Mouse (Mus musculus) liver, embryonic 14.5 days (tissue): ENCODE data around the gene Lrrfip2. TPM values are rescaled to one million over a fixed set of nuclear protein-coding genes. Genes with fewer than 3 reads are reported as not detected.
A peak's percentile ranks its signal among the peaks of the same experiment; 100 is the strongest.

Experiments used
- ATAC-seq: fragments of 200-750 bp; cut with Nextera tagmentation; 2 replicates; pipeline ENCODE4 v1.8.0; 2017; ENCODE audit warnings: moderate number of reproducible peaks, mild to moderate bottlenecking, moderate library complexity; ENCODE audit not compliant: insufficient read depth
- DNase-seq, 3 experiments: peaks; one replicate each; pipeline ENCODE4 v3.0.0-alpha.2; 2012 to 2013; ENCODE audit warnings: low read depth in 3 of 3, low spot score in 3 of 3
- H3K27ac ChIP-seq: fragments of 300-500 bp; sonication (generic); 2 replicates; pipeline ENCODE4 v1.5.1; 2014; ENCODE audit warnings: moderate library complexity, mild to moderate bottlenecking, control low read depth, inconsistent platforms
- H3K27me3 ChIP-seq: fragments of 300-500 bp; sonication (generic); 2 replicates; pipeline ENCODE4 v1.6.1; 2014; ENCODE audit warnings: mild to moderate bottlenecking, low read length, moderate library complexity; ENCODE audit not compliant: control insufficient read depth, insufficient read depth
- H3K36me3 ChIP-seq: fragments of 300-500 bp; sonication (generic); replicated peaks from 2 replicates; pipeline ENCODE4 v1.6.1; 2014; ENCODE audit warnings: low read depth; ENCODE audit not compliant: control insufficient read depth, insufficient read depth
- H3K4me1 ChIP-seq, 2 experiments: fragments of 200-500 bp in 1 of 2; fragments of 300-500 bp in 1 of 2; sonication (generic) in 1 of 2; replicated peaks; 2 replicates each; pipeline ENCODE4 v1.6.1; 2012 to 2014; ENCODE audit warnings: antibody characterized with exemption in 1 of 2, inconsistent platforms in 1 of 2, low read length in 1 of 2; ENCODE audit not compliant: control insufficient read depth in 2 of 2, insufficient read depth in 2 of 2
- H3K4me2 ChIP-seq: fragments of 300-500 bp; sonication (generic); 2 replicates; pipeline ENCODE4 v1.6.1; 2014; ENCODE audit warnings: low read depth, mild to moderate bottlenecking, control low read depth, moderate library complexity
- H3K4me3 ChIP-seq, 2 experiments: fragments of 200-500 bp in 1 of 2; fragments of 300-500 bp in 1 of 2; sonication (generic) in 1 of 2; 2 replicates each; pipeline ENCODE4 v1.5.1; 2012 to 2014; ENCODE audit warnings: low read depth in 2 of 2, low read length in 2 of 2, mild to moderate bottlenecking in 2 of 2, control low read depth in 1 of 2, inconsistent platforms in 1 of 2, moderate library complexity in 1 of 2; ENCODE audit not compliant: insufficient read depth in 1 of 2
- H3K9ac ChIP-seq: fragments of 300-500 bp; sonication (generic); replicated peaks from 2 replicates; pipeline ENCODE4 v1.6.1; 2014; ENCODE audit warnings: mild to moderate bottlenecking, control low read depth, moderate library complexity
- H3K9me3 ChIP-seq: fragments of 300-500 bp; sonication (generic); 2 replicates; pipeline ENCODE4 v1.6.1; 2016; ENCODE audit warnings: low read length, mixed read lengths; ENCODE audit not compliant: control insufficient read depth
- CTCF ChIP-seq: IDR thresholded peaks from 2 replicates; pipeline ENCODE4 v1.5.1; 2016; ENCODE audit warnings: antibody characterized with exemption, low read depth, control low read depth
- EP300 ChIP-seq: IDR thresholded peaks from 2 replicates; pipeline ENCODE4 v1.6.1; 2016; ENCODE audit warnings: antibody characterized with exemption, low read depth
- WGBS: fragments of 180-500 bp; shearing (Covaris S2); extraction: QIAGEN DNeasy Blood & Tissue Kit; methylation state at CpG from one replicate; pipeline ENCODE4 v1.1.7; 2014; ENCODE audit not compliant: insufficient replicate concordance; 5-methylcytosine and 5-hydroxymethylcytosine counted together
- polyA plus RNA-seq, 2 experiments: library from polyadenylated mRNA; depleted of rRNA in 1 of 2; stranded (reverse) in 1 of 2; unstranded in 1 of 2; fragments of >200 nt; fragmentation: Nextera tagmentation in 1 of 2; extraction: Ambion mirVana in 1 of 2; gene quantifications; 2 replicates each; pipeline versions ENCODE4 v1.2.1 to v1.2.3; 2012 to 2014

Gene Lrrfip2
- polyA plus RNA-seq, 2 experiments = 13.6 to 15.0 TPM

DNA sequence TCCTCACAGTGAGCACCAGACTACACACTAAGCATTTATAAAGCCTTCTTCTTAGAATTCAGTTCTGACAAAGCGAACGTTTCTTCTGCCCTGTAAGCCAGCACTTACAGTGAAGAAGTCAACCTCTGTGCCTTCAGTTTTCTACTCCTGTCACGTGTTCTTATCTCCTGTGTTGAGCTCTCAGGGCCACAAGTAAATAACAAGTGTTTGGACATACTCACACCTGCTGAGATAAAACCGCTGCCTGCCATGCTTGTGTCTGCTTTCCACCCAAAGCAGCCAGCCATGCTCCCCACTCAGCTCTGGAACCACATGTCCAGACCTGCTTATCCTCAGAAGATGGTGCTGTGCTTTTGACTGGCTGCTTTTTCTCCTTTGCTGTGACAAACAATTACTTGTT lies 49.2 kb downstream of the Lrrfip2 start:
- H3K36me3 ChIP-seq = no peaks in the 10 kb centered on the region
- H3K9ac ChIP-seq = no peak overlapping the region
- no peaks in the 10 kb centered on the region for H3K9me3 ChIP-seq
- H3K27me3 ChIP-seq = no peaks in the 10 kb centered on the region
- ATAC-seq = no peak
- DNase-seq = no peak
- no peak overlapping the region for H3K4me3 ChIP-seq
- H3K4me1 ChIP-seq = peaks cover 2 to 5% of the 10 kb centered on the region in 2 experiments; a peak in 2 of 4 replicates
- 38% methylated on average over 4 of the region's 4 CpGs for WGBS
- no peak for TF ChIP-seq EP300
- no peak for TF ChIP-seq CTCF
- H3K27ac ChIP-seq = no peak overlapping the region
- no peak overlapping the region for H3K4me2 ChIP-seq

DNA sequence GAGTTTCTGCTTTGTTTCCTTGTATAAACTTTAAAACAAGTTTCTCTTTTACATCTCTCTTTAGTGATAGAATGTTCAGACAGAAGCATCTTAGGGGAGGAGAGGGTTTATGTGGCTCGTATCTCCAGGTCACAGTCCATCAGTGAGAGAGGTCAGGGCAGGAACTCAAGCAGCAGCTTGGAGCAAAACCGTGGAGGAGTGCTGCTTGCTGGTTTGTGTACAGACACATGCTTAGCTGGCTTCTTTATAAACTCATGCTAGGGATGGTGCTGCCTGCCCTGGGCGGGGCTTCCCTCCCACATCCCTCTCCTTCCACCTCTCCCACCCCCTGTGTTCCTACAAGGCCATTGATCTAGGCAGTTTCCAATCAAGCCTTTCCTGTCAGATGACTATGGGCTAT lies 53.0 kb downstream of the Lrrfip2 start:
- no peak overlapping the region for H3K4me2 ChIP-seq
- H3K9me3 ChIP-seq = no peaks in the 10 kb centered on the region
- ATAC-seq (no peak), DNase-seq (no peak)
- H3K9ac ChIP-seq = no peak overlapping the region
- WGBS = 57% methylated on average over 3 of the region's 3 CpGs
- no peaks in the 10 kb centered on the region for H3K27me3 ChIP-seq
- no peaks in the 10 kb centered on the region for H3K36me3 ChIP-seq
- no peak for TF ChIP-seq CTCF
- TF ChIP-seq EP300 = no peak
- no peak overlapping the region for H3K27ac ChIP-seq
- no peak overlapping the region for H3K4me3 ChIP-seq
- H3K4me1 ChIP-seq = peaks cover 2 to 5% of the 10 kb centered on the region in 2 experiments; a peak in 2 of 4 replicates

DNA sequence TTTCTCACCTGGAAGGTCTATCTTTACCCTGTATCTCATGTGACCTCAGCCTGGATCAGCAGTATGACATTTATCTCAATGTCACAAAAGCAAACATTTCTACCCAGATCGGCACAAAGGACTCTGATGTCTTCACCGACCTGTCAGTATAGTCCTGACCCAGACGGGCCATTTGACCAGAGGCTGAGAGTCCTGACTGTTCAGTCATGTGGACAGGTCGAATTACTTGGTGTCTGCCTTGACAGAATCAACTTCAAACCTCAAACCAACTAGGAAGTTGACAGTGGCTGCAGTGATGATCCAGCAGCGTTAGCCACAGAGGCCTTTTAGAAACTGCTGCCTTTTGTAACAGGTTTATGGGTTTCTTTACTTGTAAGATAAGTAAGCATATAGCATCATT lies 56.7 kb downstream of the Lrrfip2 start:
- TF ChIP-seq CTCF (no peak), EP300 (no peak)
- no peak overlapping the region for H3K9ac ChIP-seq
- H3K36me3 ChIP-seq = no peaks in the 10 kb centered on the region
- H3K27me3 ChIP-seq = no peaks in the 10 kb centered on the region
- WGBS = 45% methylated on average over 5 of the region's 5 CpGs
- no peaks in the 10 kb centered on the region for H3K4me1 ChIP-seq
- ATAC-seq (no peak), DNase-seq (no peak)
- H3K27ac ChIP-seq = no peak overlapping the region
- H3K4me3 ChIP-seq = no peak overlapping the region
- H3K9me3 ChIP-seq = no peaks in the 10 kb centered on the region
- no peak overlapping the region for H3K4me2 ChIP-seq

DNA sequence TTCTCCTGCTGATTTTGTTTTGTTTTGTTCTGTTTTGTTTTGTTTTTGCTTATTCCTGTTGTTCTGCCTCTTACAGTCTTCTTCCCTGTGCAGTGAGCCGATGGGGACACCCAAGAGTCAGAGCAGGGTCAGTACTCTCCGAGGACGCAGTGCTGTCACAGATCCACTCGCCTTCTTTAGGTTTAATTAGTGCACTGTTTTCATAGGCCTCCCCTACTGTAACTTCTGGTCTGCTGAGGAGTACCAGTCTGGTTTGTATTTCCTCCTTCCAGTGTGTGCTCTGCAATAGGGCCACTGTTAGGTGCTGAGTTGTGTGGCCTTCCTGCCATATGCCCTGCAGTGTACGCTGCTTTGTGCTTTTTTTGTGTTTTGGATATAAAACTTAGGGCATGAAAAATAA lies 61.6 kb downstream of the Lrrfip2 start:
- H3K4me3 ChIP-seq = no peak overlapping the region
- H3K27me3 ChIP-seq = no peaks in the 10 kb centered on the region
- H3K36me3 ChIP-seq = no peaks in the 10 kb centered on the region
- no peak overlapping the region for H3K27ac ChIP-seq
- no peaks in the 10 kb centered on the region for H3K9me3 ChIP-seq
- H3K9ac ChIP-seq = no peak overlapping the region
- DNase-seq (no peak), ATAC-seq (no peak)
- no peak for TF ChIP-seq EP300
- no peak for TF ChIP-seq CTCF
- no peaks in the 10 kb centered on the region for H3K4me1 ChIP-seq
- H3K4me2 ChIP-seq = no peak overlapping the region
- 78% methylated on average over 5 of the region's 5 CpGs for WGBS

DNA sequence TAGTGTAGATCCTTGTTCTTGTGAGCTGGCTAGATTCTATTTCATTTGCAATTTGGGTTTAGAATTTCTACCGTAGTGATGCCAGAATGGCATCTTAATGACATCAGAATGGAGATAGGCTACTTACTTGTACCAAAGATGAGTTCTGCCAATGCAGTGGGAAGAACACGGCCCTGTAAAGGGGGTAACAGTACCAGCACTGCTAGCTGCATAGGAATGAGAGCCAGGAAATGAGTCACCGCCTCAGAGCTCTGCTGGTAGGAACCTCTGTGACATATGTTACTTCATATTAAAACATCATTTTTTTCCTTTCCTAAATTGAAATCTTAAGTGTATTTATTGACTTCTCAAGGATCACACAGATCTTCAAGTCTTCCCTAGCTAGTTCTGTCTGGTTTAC lies 64.8 kb downstream of the Lrrfip2 start:
- H3K4me2 ChIP-seq = no peak overlapping the region
- DNase-seq (no peak), ATAC-seq (no peak)
- no peak overlapping the region for H3K27ac ChIP-seq
- no peak overlapping the region for H3K4me3 ChIP-seq
- H3K36me3 ChIP-seq = no peaks in the 10 kb centered on the region
- no peak for TF ChIP-seq CTCF
- no peak for TF ChIP-seq EP300
- WGBS = 43% methylated on average over 3 of the region's 3 CpGs
- no peaks in the 10 kb centered on the region for H3K27me3 ChIP-seq
- H3K4me1 ChIP-seq = no peaks in the 10 kb centered on the region
- H3K9me3 ChIP-seq = no peaks in the 10 kb centered on the region
- H3K9ac ChIP-seq = no peak overlapping the region

DNA sequence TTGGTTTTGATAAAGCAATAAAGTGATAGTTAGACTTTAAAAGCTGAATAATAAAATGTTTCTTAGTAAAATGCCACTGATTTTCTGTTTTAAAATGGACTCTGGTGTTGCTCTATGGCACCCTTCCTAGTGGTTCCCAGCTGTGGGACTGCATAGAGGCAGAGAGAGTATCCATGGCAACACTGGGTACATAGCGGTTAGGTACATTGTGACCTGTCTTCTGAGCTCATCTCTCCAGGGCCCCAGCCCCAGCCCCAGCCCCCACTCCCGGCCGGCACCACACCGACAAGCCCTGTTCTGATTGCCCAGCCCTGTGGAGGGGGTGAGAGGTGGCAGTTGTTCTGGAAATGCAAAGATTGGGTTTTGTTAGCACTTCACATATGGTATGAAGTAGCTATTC lies 67.5 kb downstream of the Lrrfip2 start:
- Histone ChIP-seq H3K27me3 (no peaks in the 10 kb centered on the region), H3K4me1 (no peaks in the 10 kb centered on the region), H3K9ac (no peak overlapping the region), H3K4me2 (no peak overlapping the region), H3K36me3 (no peaks in the 10 kb centered on the region; the same call in 1 of the 2 replicates), H3K27ac (no peak overlapping the region), H3K4me3 (no peak overlapping the region), H3K9me3 (no peaks in the 10 kb centered on the region)
- 0 out of 2 replicates have a peak, but pooled peaks have one; percentile 28 for ATAC-seq
- TF ChIP-seq EP300 (no peak), CTCF (no peak)
- 73% methylated on average over 4 of the region's 4 CpGs for WGBS
- DNase-seq = no peak
